Mouse (Mus musculus): Measurements from ENCODE around the gene Pth2.

- TF ChIP-seq CTCF (IDR thresholded peaks at IDR 0.05; ENCODE audit: low read depth) (no peak), EP300 (IDR thresholded peaks at IDR 0.05; ENCODE audit: low read depth) (no peak)
Observed at GRCm38 (mm10) chr7:45145460-45145859, 35.3 kb upstream of the Pth2 start.

All from heart, postnatal 0 days (tissue).